Mouse (Mus musculus) embryonic facial prominence, embryonic 15.5 days (tissue): ENCODE results near the gene C4bp. TPM values are rescaled to one million over a fixed set of nuclear protein-coding genes. Genes with fewer than 3 reads are reported as not detected.
"Not testable (repeated sequence)": the region's sequence is repeated elsewhere in the genome, so short reads cannot be mapped to it uniquely, and the experiment has no call there.

Experiments used
- ATAC-seq: fragments of 200-750 bp; cut with Nextera tagmentation; 2 replicates; pipeline ENCODE4 v1.8.0; 2017; ENCODE audit warnings: low read depth, moderate TSS enrichment; ENCODE audit not compliant: insufficient number of reproducible peaks, low FRiP score, low TSS enrichment
- H3K27ac ChIP-seq: fragments of 300-500 bp; sonication (generic); replicated peaks from 2 replicates; pipeline ENCODE4 v1.5.1; 2015; ENCODE audit warnings: mild to moderate bottlenecking, inconsistent platforms
- H3K27me3 ChIP-seq: fragments of 300-500 bp; sonication (generic); 2 replicates; pipeline ENCODE4 v1.6.1; 2015; ENCODE audit warnings: inconsistent platforms
- H3K36me3 ChIP-seq: fragments of 300-500 bp; sonication (generic); 2 replicates; pipeline ENCODE4 v1.6.1; 2015; ENCODE audit warnings: mild to moderate bottlenecking, inconsistent platforms
- H3K4me1 ChIP-seq: fragments of 300-500 bp; sonication (generic); 2 replicates; pipeline ENCODE4 v1.6.1; 2015; ENCODE audit warnings: inconsistent platforms
- H3K4me2 ChIP-seq: fragments of 300-500 bp; sonication (generic); replicated peaks from 2 replicates; pipeline ENCODE4 v1.6.1; 2015; ENCODE audit warnings: mild to moderate bottlenecking, inconsistent platforms
- H3K4me3 ChIP-seq: fragments of 300-500 bp; sonication (generic); replicated peaks from 2 replicates; pipeline ENCODE4 v1.5.1; 2015; ENCODE audit warnings: mild to moderate bottlenecking, inconsistent platforms
- H3K9ac ChIP-seq: fragments of 300-500 bp; sonication (generic); 2 replicates; pipeline ENCODE4 v1.6.1; 2015; ENCODE audit warnings: inconsistent platforms
- H3K9me3 ChIP-seq: fragments of 300-500 bp; sonication (generic); replicated peaks from 2 replicates; pipeline ENCODE4 v1.6.1; 2016; ENCODE audit warnings: inconsistent platforms
- WGBS: fragments of 180-500 bp; shearing (Covaris S2); methylation state at CpG from one replicate; pipeline ENCODE4 v1.1.7; 2015; 5-methylcytosine and 5-hydroxymethylcytosine counted together
- polyA plus RNA-seq: library from polyadenylated mRNA; unstranded; fragments of >200 nt; fragmentation: Nextera tagmentation; extraction: Ambion mirVana; gene quantifications from 2 replicates; pipeline ENCODE4 v1.2.1, GENCODE M21; 2015

C4bp gene
- polyA plus RNA-seq, 1 experiment from 2014 or later: not detected

GRCm38 (mm10) chr1:130659641-130660040 lies 1.8 kb downstream of the C4bp start:
- not testable (repeated sequence) for H3K27me3 ChIP-seq, H3K27ac ChIP-seq, H3K4me3 ChIP-seq, H3K9me3 ChIP-seq, H3K4me2 ChIP-seq, ATAC-seq, H3K9ac ChIP-seq, H3K4me1 ChIP-seq, H3K36me3 ChIP-seq
- 45% methylated on average over 5 of the region's 5 CpGs for WGBS

DNA sequence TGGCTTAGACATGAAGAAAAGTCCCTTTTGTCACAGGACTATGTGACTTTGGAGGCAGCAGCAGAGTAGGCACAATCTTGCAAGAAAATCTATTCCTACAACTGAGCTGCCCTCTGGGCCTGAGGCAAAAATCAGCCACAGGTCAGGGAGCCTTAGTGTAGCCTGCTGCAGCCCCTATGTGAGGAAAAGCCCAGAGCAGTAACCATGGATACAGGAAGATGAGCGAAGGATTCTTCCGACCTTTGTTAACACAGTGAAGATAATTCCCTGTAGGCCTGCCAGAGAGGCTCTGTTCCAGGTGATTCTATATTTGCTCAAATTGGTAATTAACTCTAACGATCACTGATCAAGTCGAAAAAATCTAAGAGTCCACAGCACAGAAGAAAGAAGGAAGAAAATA lies 17.3 kb downstream of the C4bp start:
- 55% methylated on average over 4 of the region's 4 CpGs for WGBS
- H3K4me3 ChIP-seq: no peak overlapping the region
- ATAC-seq: no peak
- no peaks in the 10 kb centered on the region for H3K4me1 ChIP-seq
- no peak overlapping the region for H3K4me2 ChIP-seq
- no peaks in the 10 kb centered on the region for H3K27me3 ChIP-seq
- no peaks in the 10 kb centered on the region for H3K36me3 ChIP-seq
- H3K27ac ChIP-seq: no peak overlapping the region
- H3K9me3 ChIP-seq: no peaks in the 10 kb centered on the region
- no peak overlapping the region for H3K9ac ChIP-seq

GRCm38 (mm10) chr1:130640967-130641366 lies 20.5 kb downstream of the C4bp start:
- Histone ChIP-seq H3K9me3 (no peaks in the 10 kb centered on the region), H3K27me3 (no peaks in the 10 kb centered on the region), H3K9ac (no peak overlapping the region), H3K36me3 (no peaks in the 10 kb centered on the region), H3K4me3 (no peak overlapping the region), H3K4me2 (no peak overlapping the region), H3K27ac (no peak overlapping the region), H3K4me1 (no peaks in the 10 kb centered on the region)
- ATAC-seq: no peak

DNA sequence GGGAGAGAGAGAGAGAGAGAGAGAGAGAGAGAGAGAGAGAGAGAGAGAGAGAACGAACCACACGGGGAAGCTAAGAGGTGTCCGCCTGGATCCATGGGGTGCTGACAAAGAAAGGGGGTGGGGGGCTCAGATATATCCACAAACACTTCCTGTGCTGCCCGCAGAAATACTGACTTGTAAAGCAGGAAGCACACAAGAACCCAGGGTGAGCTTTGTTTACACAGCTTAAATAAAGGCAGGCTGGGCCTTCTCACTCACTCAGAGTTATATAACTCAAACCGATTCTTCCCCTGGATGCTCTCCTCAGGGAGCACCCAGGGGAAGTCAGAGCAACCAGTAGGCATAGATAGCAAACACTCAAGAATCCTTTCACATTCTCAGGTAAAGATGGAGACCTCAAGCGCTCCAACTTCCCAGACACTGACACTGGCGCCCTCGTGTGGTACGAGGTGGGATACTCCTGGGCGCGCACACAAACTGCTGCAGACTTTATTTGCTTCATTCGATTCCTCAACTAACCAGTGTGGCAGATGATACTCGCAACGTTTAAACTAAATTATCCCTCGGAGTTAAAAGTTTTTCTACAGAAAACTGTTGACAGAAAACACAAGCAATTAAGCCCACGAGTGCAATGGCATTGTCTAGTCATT lies 27.5 kb downstream of the C4bp start:
- Histone ChIP-seq H3K9ac (no peak overlapping the region), H3K9me3 (no peaks in the 10 kb centered on the region), H3K27ac (no peak overlapping the region), H3K36me3 (no peaks in the 10 kb centered on the region), H3K27me3 (no peaks in the 10 kb centered on the region), H3K4me3 (no peak overlapping the region), H3K4me1 (no peaks in the 10 kb centered on the region), H3K4me2 (no peak overlapping the region)
- WGBS: 28% methylated on average over 16 of the region's 16 CpGs
- ATAC-seq: no peak

DNA sequence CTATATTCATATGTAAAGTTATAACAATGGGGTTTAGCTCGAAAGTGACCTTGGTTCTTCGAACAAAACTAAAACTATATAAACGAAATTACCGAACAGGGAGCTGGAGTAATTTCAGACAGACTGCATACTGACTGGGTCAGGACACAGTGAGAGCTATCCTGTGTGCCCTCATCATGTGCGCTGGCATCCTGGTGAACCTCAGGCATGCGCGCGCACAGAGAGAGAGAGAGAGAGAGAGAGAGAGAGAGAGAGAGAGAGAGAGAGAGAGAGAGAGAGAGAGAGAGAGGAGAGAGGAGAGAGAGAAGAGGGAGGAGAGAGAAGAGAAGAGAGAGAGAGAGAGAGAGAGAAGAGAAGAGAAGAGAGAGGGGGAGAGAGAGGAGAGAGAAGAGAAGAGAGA lies 28.1 kb downstream of the C4bp start:
- H3K4me3 ChIP-seq: no peak overlapping the region
- no peaks in the 10 kb centered on the region for H3K36me3 ChIP-seq
- H3K27me3 ChIP-seq: no peaks in the 10 kb centered on the region
- H3K4me1 ChIP-seq: no peaks in the 10 kb centered on the region
- H3K4me2 ChIP-seq: no peak overlapping the region
- 88% methylated on average over 8 of the region's 8 CpGs for WGBS
- H3K9ac ChIP-seq: no peak overlapping the region
- no peaks in the 10 kb centered on the region for H3K9me3 ChIP-seq
- no peak overlapping the region for H3K27ac ChIP-seq
- no peak for ATAC-seq

- no peak within 1 kb of the TSS for H3K4me3 ChIP-seq
- no peak within 1 kb of the TSS for H3K27ac ChIP-seq
- ATAC-seq: no peak
- no peaks in the 10 kb centered on the region for H3K4me1 ChIP-seq
- no peak within 1 kb of the TSS for H3K4me2 ChIP-seq
- 90% methylated on average over 2 of the region's 2 CpGs for WGBS
- H3K9ac ChIP-seq: no peak within 1 kb of the TSS
- H3K9me3 ChIP-seq: no peaks in the 10 kb centered on the region
- no peaks in the 10 kb centered on the region for H3K36me3 ChIP-seq
- H3K27me3 ChIP-seq: no peaks in the 10 kb centered on the region
These were observed 31.9 kb downstream of the C4bp start, which contains the start of gene Zp3r for GRCm38 (mm10) chr1:130629521-130629920. TSS of gene Zp3r (minus strand) at chr1:130629621.

- Histone ChIP-seq H3K4me1 (no peaks in the 10 kb centered on the region), H3K4me3 (no peak overlapping the region), H3K27me3 (no peaks in the 10 kb centered on the region), H3K36me3 (no peaks in the 10 kb centered on the region), H3K4me2 (no peak overlapping the region), H3K9ac (no peak overlapping the region), H3K27ac (no peak overlapping the region), H3K9me3 (no peaks in the 10 kb centered on the region)
- ATAC-seq: no peak
- WGBS: 91% methylated on average over 2 of the region's 2 CpGs
These were observed 65.1 kb downstream of the C4bp start for GRCm38 (mm10) chr1:130596291-130596690.

GRCm38 (mm10) chr1:130588659-130589058 lies 72.8 kb downstream of the C4bp start:
- no peak overlapping the region for H3K27ac ChIP-seq
- H3K27me3 ChIP-seq: no peaks in the 10 kb centered on the region
- H3K9me3 ChIP-seq: no peaks in the 10 kb centered on the region
- ATAC-seq: no peak
- no peak overlapping the region for H3K4me2 ChIP-seq
- no peaks in the 10 kb centered on the region for H3K4me1 ChIP-seq
- H3K4me3 ChIP-seq: no peak overlapping the region
- no peak overlapping the region for H3K9ac ChIP-seq
- no peaks in the 10 kb centered on the region for H3K36me3 ChIP-seq
- 87% methylated on average over 9 of the region's 9 CpGs for WGBS

Other genes starting within 250 kb of the C4bp start
- 0.49 and 1.1 TPM in 2 replicates for gene Cd55b, start 238.6 kb downstream of the C4bp start, polyA plus RNA-seq
- 18.3 and 22.7 TPM in 2 replicates for gene Cd55, start 198.9 kb downstream of the C4bp start, polyA plus RNA-seq
- gene Zp3r, start 32.0 kb downstream of the C4bp start, polyA plus RNA-seq: not detected in 2 replicates
- gene Gm29427, start 54.2 kb upstream of the C4bp start, polyA plus RNA-seq: not detected in 2 replicates
- gene Yod1, start 55.7 kb upstream of the C4bp start, polyA plus RNA-seq: 11.8 and 14.9 TPM in 2 replicates
- gene Pfkfb2, start 67.6 kb upstream of the C4bp start, polyA plus RNA-seq: 9.2 and 10.1 TPM in 2 replicates
- gene AA986860, start 70.3 kb upstream of the C4bp start, polyA plus RNA-seq: 12.7 and 14.3 TPM in 2 replicates
- 0.62 and 0.67 TPM in 2 replicates for gene Fcamr, start 139.3 kb upstream of the C4bp start, polyA plus RNA-seq
- gene Pigr, start 165.1 kb upstream of the C4bp start, polyA plus RNA-seq: 0.08 TPM in 2 replicates
- gene Fcmr, start 204.0 kb upstream of the C4bp start, polyA plus RNA-seq: not detected in 2 replicates
- gene Il24, start 225.8 kb upstream of the C4bp start, polyA plus RNA-seq: not detected in 2 replicates
- gene Il20, start 249.8 kb upstream of the C4bp start, polyA plus RNA-seq: not detected in 2 replicates